Mouse (Mus musculus) cerebellum, adult 11-12 months (tissue): ENCODE results near the gene Cacnb2.
"Not testable (repeated sequence)": the region's sequence is repeated elsewhere in the genome, so short reads cannot be mapped to it uniquely, and the experiment has no call there.

ENCODE experiments used
- DNase-seq: peaks from one replicate; pipeline ENCODE4 v3.0.0; 2022

Cacnb2 gene

GRCm38 (mm10) chr2:14657205-14657844, 54.4 kb downstream of the Cacnb2 start:
- DNase-seq, result no peak

- no peak for DNase-seq
Measured at GRCm38 (mm10) chr2:14665213-14665612, 62.3 kb downstream of the Cacnb2 start.

- no peak for DNase-seq
Measured at GRCm38 (mm10) chr2:14672117-14672516, 69.2 kb downstream of the Cacnb2 start.

- peak; percentile 5 for DNase-seq
Measured at GRCm38 (mm10) chr2:14676885-14677516, 74.1 kb downstream of the Cacnb2 start.

- no peak for DNase-seq
Measured at GRCm38 (mm10) chr2:14684231-14684630, 81.3 kb downstream of the Cacnb2 start.

GRCm38 (mm10) chr2:14702973-14703645, 100.2 kb downstream of the Cacnb2 start:
- no peak for DNase-seq

- no peak for DNase-seq
Measured at GRCm38 (mm10) chr2:14703676-14704075, 100.8 kb downstream of the Cacnb2 start.

- DNase-seq, result no peak
Measured at GRCm38 (mm10) chr2:14710247-14710646, 107.4 kb downstream of the Cacnb2 start.

GRCm38 (mm10) chr2:14711751-14712150, 108.9 kb downstream of the Cacnb2 start:
- no peak for DNase-seq

- no peak for DNase-seq
Measured at GRCm38 (mm10) chr2:14713049-14713448, 110.2 kb downstream of the Cacnb2 start.

GRCm38 (mm10) chr2:14716666-14717065, 113.8 kb downstream of the Cacnb2 start:
- no peak for DNase-seq

- DNase-seq, result peak; percentile 9
Measured at GRCm38 (mm10) chr2:14719119-14719718, 116.3 kb downstream of the Cacnb2 start.

- DNase-seq, result no peak
Measured at GRCm38 (mm10) chr2:14725437-14725836, 122.5 kb downstream of the Cacnb2 start.

- not testable (repeated sequence) for DNase-seq
Measured at GRCm38 (mm10) chr2:14726601-14727000, 123.7 kb downstream of the Cacnb2 start.

GRCm38 (mm10) chr2:14738927-14739326, 136.0 kb downstream of the Cacnb2 start:
- DNase-seq, result peak; percentile 6

GRCm38 (mm10) chr2:14739510-14739909, 136.6 kb downstream of the Cacnb2 start:
- peak; percentile 6 for DNase-seq

GRCm38 (mm10) chr2:14740359-14740758, 137.5 kb downstream of the Cacnb2 start:
- no peak for DNase-seq

GRCm38 (mm10) chr2:14744761-14745160, 141.9 kb downstream of the Cacnb2 start:
- DNase-seq, result no peak

GRCm38 (mm10) chr2:14762846-14763245, 160.0 kb downstream of the Cacnb2 start:
- DNase-seq, result no peak

GRCm38 (mm10) chr2:14763931-14764330, 161.0 kb downstream of the Cacnb2 start:
- no peak for DNase-seq

GRCm38 (mm10) chr2:14769448-14769847, 166.6 kb downstream of the Cacnb2 start:
- no peak for DNase-seq

- no peak for DNase-seq
Measured at GRCm38 (mm10) chr2:14770635-14771034, 167.7 kb downstream of the Cacnb2 start.

GRCm38 (mm10) chr2:14774375-14774774, 171.5 kb downstream of the Cacnb2 start:
- no peak for DNase-seq
